Mouse (Mus musculus) liver, adult 2 months (tissue): Measurements from ENCODE around the gene Kcna7. TPM values are rescaled to one million over a fixed set of nuclear protein-coding genes. Genes with fewer than 3 reads are reported as not detected.

Experiments used
- DNase-seq: peaks from one replicate; pipeline ENCODE4 v3.0.0-alpha.2; 2011; ENCODE audit warnings: low read depth, low spot score; ENCODE audit errors: extremely low read depth
- H3K27ac ChIP-seq: fragments of 200-500 bp; replicated peaks from 2 replicates; pipeline ENCODE4 v1.5.1; 2012; ENCODE audit warnings: low read depth, mild to moderate bottlenecking, control low read depth, inconsistent platforms, low read length; ENCODE audit not compliant: insufficient read depth
- H3K27me3 ChIP-seq: fragments of 200-500 bp; 2 replicates; pipeline ENCODE4 v1.6.1; 2012; ENCODE audit warnings: mild to moderate bottlenecking, moderate library complexity, low read length, inconsistent platforms; ENCODE audit not compliant: control insufficient read depth, insufficient read depth
- H3K36me3 ChIP-seq: fragments of 200-500 bp; 2 replicates; pipeline ENCODE4 v1.6.1; 2012; ENCODE audit warnings: low read length, inconsistent platforms; ENCODE audit not compliant: control insufficient read depth, insufficient read depth
- H3K4me1 ChIP-seq: fragments of 200-500 bp; 2 replicates; pipeline ENCODE4 v1.6.1; 2011; ENCODE audit warnings: low read length; ENCODE audit not compliant: control insufficient read depth, insufficient read depth
- H3K4me3 ChIP-seq: fragments of 200-500 bp; 2 replicates; pipeline ENCODE4 v1.5.1; 2011; ENCODE audit warnings: low read depth, mild to moderate bottlenecking, control low read depth, low read length, moderate library complexity; ENCODE audit not compliant: insufficient read depth
- H3K79me2 ChIP-seq: fragments of 200-500 bp; 2 replicates; pipeline ENCODE4 v1.6.1; 2012; ENCODE audit warnings: inconsistent platforms, mild to moderate bottlenecking, low read length, moderate library complexity; ENCODE audit not compliant: control insufficient read depth, insufficient read depth
- H3K9ac ChIP-seq: fragments of 200-500 bp; 2 replicates; pipeline ENCODE4 v1.6.1; 2012; ENCODE audit warnings: low read depth, mild to moderate bottlenecking, control low read depth, inconsistent platforms, low read length
- CTCF ChIP-seq: fragments of 200-500 bp; IDR thresholded peaks from 2 replicates; pipeline ENCODE4 v1.5.1; 2011; ENCODE audit warnings: low read depth, low read length, control low read depth
- POLR2A ChIP-seq: fragments of 200-500 bp; IDR thresholded peaks from 2 replicates; pipeline ENCODE4 v1.6.1; 2011; ENCODE audit warnings: low read length, control low read depth; ENCODE audit not compliant: insufficient read depth; ENCODE audit errors: extremely low read depth
- WGBS: fragments of 180-500 bp; shearing (Covaris S2); methylation state at CpG from one replicate; pipeline ENCODE4 v1.1.7; 2018; 5-methylcytosine and 5-hydroxymethylcytosine counted together
- polyA plus RNA-seq: library from polyadenylated mRNA; depleted of rRNA; stranded (reverse); fragments of >200 nt; gene quantifications from 2 replicates; pipeline ENCODE4 v1.2.3, GENCODE M21; 2012; rRNA removed
- total RNA-seq: library from RNA; depleted of rRNA; stranded (reverse); fragments of >200 nt; gene quantifications from 2 replicates; pipeline ENCODE4 v1.2.3, GENCODE M21; 2014; rRNA removed

The Kcna7 gene
- total and polyA plus RNA-seq, 2 experiments = under 0.01 TPM; not detected in 1

GRCm38 (mm10) chr7:45456721-45457203, 51.3 kb downstream of the Kcna7 start:
- H3K79me2 ChIP-seq = peaks cover 7% of the 10 kb centered on the region
- WGBS = 12% methylated on average over 9 of the region's 9 CpGs
- H3K36me3 ChIP-seq = peaks cover 13% of the 10 kb centered on the region
- H3K27me3 ChIP-seq = no peaks in the 10 kb centered on the region
- H3K9ac ChIP-seq = peak overlapping the region; percentile 33
- H3K4me1 ChIP-seq = peaks cover 11% of the 10 kb centered on the region; the same call in 1 of the 2 replicates
- no peak overlapping the region; the same call in 1 of the 2 replicates for H3K4me3 ChIP-seq
- peak overlapping the region; percentile 84 for H3K27ac ChIP-seq
- DNase-seq = no peak
- no peak; the same call in 1 of the 2 replicates for TF ChIP-seq POLR2A
- no peak for TF ChIP-seq CTCF

GRCm38 (mm10) chr7:45457204-45458060, 52.0 kb downstream of the Kcna7 start:
- H3K27me3 ChIP-seq = no peaks in the 10 kb centered on the region
- peaks cover 13% of the 10 kb centered on the region for H3K36me3 ChIP-seq
- H3K27ac ChIP-seq = peak overlapping the region; percentile 84
- peak overlapping the region; percentile 62 for H3K4me3 ChIP-seq
- peak; percentile 97 for DNase-seq
- peak overlapping the region; percentile 85 for H3K9ac ChIP-seq
- H3K79me2 ChIP-seq = peaks cover 7% of the 10 kb centered on the region
- peaks cover 14% of the 10 kb centered on the region; the same call in 1 of the 2 replicates for H3K4me1 ChIP-seq
- 11% methylated on average over 10 of the region's 10 CpGs for WGBS
- TF ChIP-seq CTCF (peak; percentile 28; the same call in 1 of the 2 replicates), POLR2A (peak; percentile 41)

- peak; percentile 38 for DNase-seq
- peak overlapping the region; percentile 85 for H3K9ac ChIP-seq
- no peaks in the 10 kb centered on the region for H3K27me3 ChIP-seq
- H3K79me2 ChIP-seq = peaks cover 7% of the 10 kb centered on the region
- H3K4me1 ChIP-seq = peaks cover 14% of the 10 kb centered on the region
- WGBS = 1% methylated on average over 43 of the region's 43 CpGs
- H3K4me3 ChIP-seq = peak overlapping the region; percentile 62
- peak overlapping the region; percentile 84 for H3K27ac ChIP-seq
- peak; percentile 55; the same call in 1 of the 2 replicates for TF ChIP-seq POLR2A
- TF ChIP-seq CTCF = no peak
- peaks cover 15% of the 10 kb centered on the region for H3K36me3 ChIP-seq
Measured at GRCm38 (mm10) chr7:45458748-45459563, 53.5 kb downstream of the Kcna7 start.

Other genes with a start within 250 kb of the Kcna7 start
Only the 30 nearest of the 33 such genes appear.
- gene Pth2, start 224.7 kb upstream of the Kcna7 start, total RNA-seq = not detected in 2 replicates
- not detected in 2 replicates for gene Pth2, start 224.7 kb upstream of the Kcna7 start, polyA plus RNA-seq
- gene Ccdc155, start 200.8 kb upstream of the Kcna7 start, total RNA-seq = not detected in 2 replicates
- not detected in 2 replicates for gene Ccdc155, start 200.8 kb upstream of the Kcna7 start, polyA plus RNA-seq
- not detected in 2 replicates for gene Dkkl1, start 193.5 kb upstream of the Kcna7 start, total RNA-seq
- gene Dkkl1, start 193.5 kb upstream of the Kcna7 start, polyA plus RNA-seq = 0.21 TPM in 1 of 2 replicates, not detected in the other
- gene Tead2, start 189.9 kb upstream of the Kcna7 start, total RNA-seq = 1.2 and 1.5 TPM in 2 replicates
- 0.97 and 2.9 TPM in 2 replicates for gene Tead2, start 189.9 kb upstream of the Kcna7 start, polyA plus RNA-seq
- 1.4 and 1.5 TPM in 2 replicates for gene Cd37, start 166.5 kb upstream of the Kcna7 start, total RNA-seq
- 4.5 and 11.5 TPM in 2 replicates for gene Cd37, start 166.5 kb upstream of the Kcna7 start, polyA plus RNA-seq
- 0.20 and 0.37 TPM in 2 replicates for gene Slc6a16, start 164.6 kb upstream of the Kcna7 start, total RNA-seq
- gene Slc6a16, start 164.6 kb upstream of the Kcna7 start, polyA plus RNA-seq = 0.86 and 1.9 TPM in 2 replicates
- gene Slc6a21, start 128.1 kb upstream of the Kcna7 start, total RNA-seq = not detected in 2 replicates
- gene Slc6a21, start 128.1 kb upstream of the Kcna7 start, polyA plus RNA-seq = 0.12 and 0.18 TPM in 2 replicates
- 1.2 TPM in 2 replicates for gene Trpm4, start 71.9 kb upstream of the Kcna7 start, total RNA-seq
- 1.2 and 1.5 TPM in 2 replicates for gene Trpm4, start 71.9 kb upstream of the Kcna7 start, polyA plus RNA-seq
- 0.28 TPM in 1 of 2 replicates, not detected in the other for gene Hrc, start 70.4 kb upstream of the Kcna7 start, total RNA-seq
- not detected in 2 replicates for gene Hrc, start 70.4 kb upstream of the Kcna7 start, polyA plus RNA-seq
- 0.07 TPM in 1 of 2 replicates, not detected in the other for gene Ppfia3, start 38.6 kb upstream of the Kcna7 start, total RNA-seq
- 0.14 TPM in 1 of 2 replicates, not detected in the other for gene Ppfia3, start 38.6 kb upstream of the Kcna7 start, polyA plus RNA-seq
- gene Lin7b, start 35.1 kb upstream of the Kcna7 start, total RNA-seq = not detected in 2 replicates
- gene Lin7b, start 35.1 kb upstream of the Kcna7 start, polyA plus RNA-seq = not detected in 2 replicates
- gene Snrnp70, start 9.9 kb upstream of the Kcna7 start, total RNA-seq = 43.3 and 46.4 TPM in 2 replicates
- gene Snrnp70, start 9.9 kb upstream of the Kcna7 start, polyA plus RNA-seq = 59.2 and 101 TPM in 2 replicates
- 0.13 TPM in 1 of 2 replicates, not detected in the other for gene Ntf5, start 8.0 kb downstream of the Kcna7 start, total RNA-seq
- gene Ntf5, start 8.0 kb downstream of the Kcna7 start, polyA plus RNA-seq = 0.04 TPM in 1 of 2 replicates, not detected in the other
- not detected in 2 replicates for gene Lhb, start 15.2 kb downstream of the Kcna7 start, total RNA-seq
- not detected in 2 replicates for gene Lhb, start 15.2 kb downstream of the Kcna7 start, polyA plus RNA-seq
- 1.2 TPM in 2 replicates for gene Gys1, start 29.2 kb downstream of the Kcna7 start, total RNA-seq
- gene Gys1, start 29.2 kb downstream of the Kcna7 start, polyA plus RNA-seq = 2.6 and 4.8 TPM in 2 replicates
- gene Ruvbl2, start 32.4 kb downstream of the Kcna7 start, total RNA-seq = 8.9 and 12.3 TPM in 2 replicates
- 18.4 and 28.8 TPM in 2 replicates for gene Ruvbl2, start 32.4 kb downstream of the Kcna7 start, polyA plus RNA-seq
- gene Ftl1, start 54.2 kb downstream of the Kcna7 start, total RNA-seq = 3,170 and 4,966 TPM in 2 replicates
- gene Ftl1, start 54.2 kb downstream of the Kcna7 start, polyA plus RNA-seq = 12,947 and 13,613 TPM in 2 replicates
- 19.5 and 23.8 TPM in 2 replicates for gene Bax, start 61.2 kb downstream of the Kcna7 start, total RNA-seq
- 49.8 and 62.0 TPM in 2 replicates for gene Bax, start 61.2 kb downstream of the Kcna7 start, polyA plus RNA-seq
- 0.07 and 0.18 TPM in 2 replicates for gene Tulp2, start 76.2 kb downstream of the Kcna7 start, total RNA-seq
- gene Tulp2, start 76.2 kb downstream of the Kcna7 start, polyA plus RNA-seq = 0.30 and 0.31 TPM in 2 replicates
- gene Gm45808, start 81.2 kb downstream of the Kcna7 start, total RNA-seq = 1.3 and 5.7 TPM in 2 replicates
- gene Gm45808, start 81.2 kb downstream of the Kcna7 start, polyA plus RNA-seq = 0.28 and 1.5 TPM in 2 replicates
- gene Dhdh, start 83.2 kb downstream of the Kcna7 start, total RNA-seq = 73.7 and 79.3 TPM in 2 replicates
- gene Dhdh, start 83.2 kb downstream of the Kcna7 start, polyA plus RNA-seq = 37.2 and 37.7 TPM in 2 replicates
- gene Nucb1, start 104.8 kb downstream of the Kcna7 start, total RNA-seq = 68.1 and 84.8 TPM in 2 replicates
- 307 and 310 TPM in 2 replicates for gene Nucb1, start 104.8 kb downstream of the Kcna7 start, polyA plus RNA-seq
- 4.3 and 4.4 TPM in 2 replicates for gene Ppp1r15a, start 120.6 kb downstream of the Kcna7 start, total RNA-seq
- gene Ppp1r15a, start 120.6 kb downstream of the Kcna7 start, polyA plus RNA-seq = 10.8 and 14.9 TPM in 2 replicates
- 0.55 and 0.60 TPM in 2 replicates for gene Plekha4, start 120.7 kb downstream of the Kcna7 start, total RNA-seq
- gene Plekha4, start 120.7 kb downstream of the Kcna7 start, polyA plus RNA-seq = 1.00 and 1.8 TPM in 2 replicates
- gene Hsd17b14, start 149.2 kb downstream of the Kcna7 start, total RNA-seq = not detected in 2 replicates
- not detected in 2 replicates for gene Hsd17b14, start 149.2 kb downstream of the Kcna7 start, polyA plus RNA-seq
- gene Bcat2, start 164.5 kb downstream of the Kcna7 start, total RNA-seq = 14.7 and 18.1 TPM in 2 replicates
- gene Bcat2, start 164.5 kb downstream of the Kcna7 start, polyA plus RNA-seq = 41.0 and 54.5 TPM in 2 replicates
- gene Fgf21, start 209.8 kb downstream of the Kcna7 start, total RNA-seq = 0.94 and 1.0 TPM in 2 replicates
- gene Fgf21, start 209.8 kb downstream of the Kcna7 start, polyA plus RNA-seq = 3.7 and 4.3 TPM in 2 replicates
- gene Fut1, start 211.6 kb downstream of the Kcna7 start, total RNA-seq = not detected in 2 replicates
- 0.15 and 0.21 TPM in 2 replicates for gene Fut1, start 211.6 kb downstream of the Kcna7 start, polyA plus RNA-seq
- 0.09 TPM in 1 of 2 replicates, not detected in the other for gene Izumo1, start 216.2 kb downstream of the Kcna7 start, total RNA-seq
- 0.04 and 0.13 TPM in 2 replicates for gene Izumo1, start 216.2 kb downstream of the Kcna7 start, polyA plus RNA-seq
- 2.3 and 4.3 TPM in 2 replicates for gene Rasip1, start 221.8 kb downstream of the Kcna7 start, total RNA-seq
- 3.6 and 5.1 TPM in 2 replicates for gene Rasip1, start 221.8 kb downstream of the Kcna7 start, polyA plus RNA-seq